Mouse (Mus musculus) 3T3-L1 (cell line): ENCODE data around the gene Krt18.
"Not testable (repeated sequence)": the region's sequence is repeated elsewhere in the genome, so short reads cannot be mapped to it uniquely, and the experiment has no call there.

Experiments used
- DNase-seq: peaks from one replicate; pipeline ENCODE4 v3.0.0-alpha.2; 2015; ENCODE audit warnings: low read depth, low spot score

Krt18 gene

DNA sequence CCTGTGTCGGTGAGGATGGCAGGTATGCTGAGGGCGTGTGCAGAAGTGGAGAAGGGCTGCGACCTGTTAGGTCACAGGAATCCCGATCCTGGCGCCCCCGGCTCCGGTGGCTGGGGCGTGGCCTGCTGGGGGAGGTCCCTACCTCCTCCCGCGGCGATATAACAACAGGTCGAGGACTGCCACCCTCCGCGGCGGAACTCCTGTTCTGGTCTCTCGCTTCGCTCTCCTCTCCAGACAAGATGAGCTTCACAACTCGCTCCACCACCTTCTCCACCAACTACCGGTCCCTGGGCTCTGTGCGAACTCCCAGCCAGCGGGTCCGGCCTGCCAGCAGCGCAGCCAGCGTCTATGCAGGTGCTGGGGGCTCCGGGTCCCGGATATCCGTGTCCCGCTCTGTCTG is at the start of gene Krt18:
TSS of gene Krt18 (plus strand) at position 141 of the 400 bp plus-strand sequence.
- no peak for DNase-seq

DNA sequence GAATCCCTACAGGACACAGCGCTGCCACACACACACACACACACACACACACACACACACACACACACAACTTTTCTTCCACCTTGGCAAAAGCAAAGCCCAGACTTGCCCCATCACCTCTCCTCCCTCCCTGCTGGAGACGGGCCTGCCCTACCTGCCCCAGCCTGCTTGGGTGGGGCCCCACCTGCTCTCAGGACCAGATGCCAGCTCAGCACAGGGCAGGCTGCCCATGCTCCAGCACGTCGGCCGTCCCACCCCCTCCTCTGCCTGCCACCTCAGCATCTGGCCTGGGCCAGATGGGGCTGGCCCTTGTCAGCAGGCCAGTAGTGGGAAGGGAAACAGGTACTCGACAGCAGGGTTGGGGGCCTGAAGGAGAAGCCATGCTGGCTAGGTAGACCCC is 47.1 kb upstream of the Krt18 start:
- DNase-seq = no peak

DNA sequence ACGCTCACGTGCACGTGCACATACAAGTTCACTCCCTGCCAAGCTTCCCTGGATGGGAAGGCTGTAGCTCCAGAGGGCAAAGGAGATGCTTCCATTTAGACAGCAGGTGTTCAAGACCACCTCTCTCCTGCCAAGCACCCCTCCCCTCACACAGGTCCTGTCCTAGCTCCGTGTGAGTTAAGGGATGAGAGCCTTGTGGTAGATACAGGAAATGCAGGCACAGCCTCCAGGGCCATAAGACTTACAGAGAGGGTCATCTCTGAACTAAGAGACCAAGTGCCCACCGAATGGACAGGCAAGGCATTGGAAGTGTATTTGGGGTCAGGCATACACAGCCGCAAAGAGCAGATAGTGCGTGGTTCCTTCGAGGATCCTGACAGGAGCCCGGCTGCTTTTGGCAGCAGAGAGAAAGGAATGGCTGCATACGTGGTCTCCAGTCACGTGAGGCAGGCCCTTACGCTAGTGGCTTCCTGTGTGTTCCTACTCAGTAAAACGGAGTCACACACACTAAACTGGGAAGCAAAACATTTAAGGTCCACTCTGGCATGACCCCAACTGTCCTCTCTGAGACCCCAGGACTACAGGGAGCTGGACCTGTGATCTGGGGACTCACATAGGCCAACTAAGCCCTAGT is 44.5 kb upstream of the Krt18 start:
- no peak for DNase-seq

GRCm38 (mm10) chr15:101983949-101984601 is 43.9 kb upstream of the Krt18 start:
- DNase-seq = peak; percentile 100

DNA sequence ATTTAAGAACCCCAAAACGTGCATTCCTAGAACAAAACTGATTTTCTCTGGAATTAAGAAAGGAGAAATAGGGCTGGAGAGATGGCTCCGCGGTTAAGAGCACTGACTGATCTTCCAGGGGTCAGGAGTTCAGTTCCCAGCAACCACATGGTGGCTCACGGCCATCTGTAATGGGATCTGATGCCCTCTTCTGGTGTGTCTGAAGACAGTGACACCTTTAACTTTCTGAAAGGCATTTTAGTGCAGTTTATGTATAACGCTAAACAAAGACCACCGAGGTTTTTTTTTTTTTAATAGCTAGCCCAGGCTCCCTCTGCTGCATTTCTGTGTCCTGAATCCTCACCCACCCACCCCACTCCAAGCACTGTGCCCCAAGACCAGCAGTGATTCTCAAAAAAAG is 43.2 kb upstream of the Krt18 start:
- DNase-seq = no peak

- peak; percentile 96 for DNase-seq
These were observed 39.9 kb upstream of the Krt18 start for GRCm38 (mm10) chr15:101988119-101988518.

DNA sequence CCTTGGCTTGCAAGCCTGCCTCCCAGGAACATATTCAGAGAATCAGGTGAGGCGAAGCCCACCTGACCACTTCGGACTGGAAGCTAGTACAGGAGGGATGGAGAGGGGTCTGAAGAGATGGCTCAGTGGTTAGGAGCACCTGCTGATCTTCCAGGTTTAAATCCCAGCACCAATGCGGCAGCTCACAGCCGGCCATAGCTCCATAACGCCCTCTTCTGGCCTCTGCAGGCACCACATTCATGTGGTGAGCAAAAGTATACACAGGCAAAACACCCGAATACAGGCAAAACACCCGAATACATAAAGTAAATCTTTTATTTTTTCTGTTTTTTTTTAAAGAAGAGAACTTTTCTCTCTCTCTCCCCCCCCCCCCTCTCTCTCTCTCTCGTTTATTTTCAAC is 39.3 kb upstream of the Krt18 start:
- no peak for DNase-seq

DNA sequence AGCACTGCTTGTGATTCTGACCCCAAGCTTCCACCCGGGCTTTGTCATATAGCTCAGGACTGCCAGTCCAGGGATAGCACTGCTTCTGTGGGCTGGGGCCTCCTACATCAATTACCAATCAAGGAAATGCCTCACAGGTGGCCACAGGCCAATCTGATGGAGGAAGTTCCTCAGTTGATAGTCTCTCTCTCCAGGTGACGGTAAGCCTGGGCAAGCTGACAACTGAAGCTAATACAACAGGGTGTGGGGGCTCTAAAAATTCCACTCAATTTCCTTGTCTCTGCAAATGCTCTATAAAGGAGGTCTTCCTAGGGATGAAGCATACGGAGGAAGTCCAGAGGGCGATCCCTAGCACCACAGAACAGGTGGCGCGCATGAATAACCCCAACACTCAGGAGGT is 37.0 kb upstream of the Krt18 start:
- no peak for DNase-seq

DNA sequence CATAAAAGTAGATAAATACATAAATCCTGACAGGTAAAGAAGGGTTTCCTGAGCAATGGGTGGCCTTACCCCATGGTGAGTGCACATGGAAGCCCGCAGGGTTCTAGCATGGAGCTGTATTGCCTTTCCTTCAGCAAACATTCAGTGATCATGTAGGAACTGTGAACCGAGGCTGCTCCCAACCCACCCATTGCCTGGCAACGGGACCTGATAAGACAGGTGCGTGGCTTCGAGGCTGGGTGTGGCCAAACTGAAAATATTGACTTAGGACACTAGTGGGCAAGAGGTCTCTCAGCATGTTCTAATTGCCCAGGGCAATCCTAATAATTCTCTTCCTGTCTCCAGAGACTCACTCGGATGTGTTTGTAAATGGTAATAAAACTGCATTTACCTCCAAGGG is 33.6 kb upstream of the Krt18 start:
- no peak for DNase-seq

GRCm38 (mm10) chr15:101995484-101996236 is 32.3 kb upstream of the Krt18 start:
- DNase-seq = peak; percentile 64

GRCm38 (mm10) chr15:101996450-101997078 is 31.4 kb upstream of the Krt18 start:
- DNase-seq = not testable (repeated sequence)

DNA sequence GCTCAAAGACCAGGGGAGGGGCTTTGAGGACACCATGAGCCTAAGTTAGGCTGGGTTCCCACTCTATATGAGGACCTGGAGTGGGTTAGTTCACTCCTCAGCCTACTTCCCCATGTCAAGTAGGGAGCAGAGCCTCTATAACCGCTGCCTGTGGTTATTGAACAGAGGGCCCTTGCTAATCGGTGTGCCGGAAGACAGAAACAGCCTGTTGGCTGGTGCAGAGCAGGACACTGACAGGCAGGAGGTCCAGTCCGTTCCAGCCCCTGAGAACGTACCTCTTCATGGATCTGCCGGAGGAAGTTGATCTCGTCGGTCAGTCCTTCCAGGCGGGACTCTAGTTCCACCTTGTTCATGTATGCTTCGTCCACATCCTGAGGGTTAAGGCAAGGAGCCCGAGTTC is 28.8 kb upstream of the Krt18 start:
- no peak for DNase-seq

DNA sequence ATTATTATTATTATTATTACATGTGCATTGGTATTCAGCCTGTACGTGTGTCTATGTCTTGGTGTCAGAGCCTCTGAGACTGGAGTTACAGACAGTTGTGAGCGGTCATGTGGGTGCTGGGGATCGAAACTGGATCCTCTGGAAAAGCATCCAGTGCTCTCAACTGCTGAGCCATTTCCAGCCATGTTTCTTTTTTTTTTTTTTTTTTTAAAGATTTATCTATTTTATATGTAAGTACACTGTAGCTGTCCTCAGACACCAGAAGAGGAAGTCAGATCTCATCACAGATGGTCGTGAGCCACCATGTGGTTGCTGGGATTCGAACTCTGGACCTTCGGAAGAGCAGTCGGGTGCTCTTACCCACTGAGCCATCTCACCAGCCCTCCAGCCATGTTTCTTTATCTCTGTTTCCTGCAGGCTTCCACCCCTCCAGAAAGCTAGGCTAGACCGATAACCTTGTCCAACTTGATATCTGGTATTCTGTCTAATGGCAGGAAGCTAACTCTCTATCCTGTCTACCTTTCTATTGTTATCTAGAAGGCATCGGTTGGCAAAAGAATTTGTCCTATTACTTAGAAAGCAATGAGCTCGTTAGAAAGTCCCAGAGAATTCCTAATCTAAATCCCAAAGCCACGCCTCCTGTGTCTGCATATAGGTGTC is 28.2 kb upstream of the Krt18 start:
- no peak for DNase-seq

DNA sequence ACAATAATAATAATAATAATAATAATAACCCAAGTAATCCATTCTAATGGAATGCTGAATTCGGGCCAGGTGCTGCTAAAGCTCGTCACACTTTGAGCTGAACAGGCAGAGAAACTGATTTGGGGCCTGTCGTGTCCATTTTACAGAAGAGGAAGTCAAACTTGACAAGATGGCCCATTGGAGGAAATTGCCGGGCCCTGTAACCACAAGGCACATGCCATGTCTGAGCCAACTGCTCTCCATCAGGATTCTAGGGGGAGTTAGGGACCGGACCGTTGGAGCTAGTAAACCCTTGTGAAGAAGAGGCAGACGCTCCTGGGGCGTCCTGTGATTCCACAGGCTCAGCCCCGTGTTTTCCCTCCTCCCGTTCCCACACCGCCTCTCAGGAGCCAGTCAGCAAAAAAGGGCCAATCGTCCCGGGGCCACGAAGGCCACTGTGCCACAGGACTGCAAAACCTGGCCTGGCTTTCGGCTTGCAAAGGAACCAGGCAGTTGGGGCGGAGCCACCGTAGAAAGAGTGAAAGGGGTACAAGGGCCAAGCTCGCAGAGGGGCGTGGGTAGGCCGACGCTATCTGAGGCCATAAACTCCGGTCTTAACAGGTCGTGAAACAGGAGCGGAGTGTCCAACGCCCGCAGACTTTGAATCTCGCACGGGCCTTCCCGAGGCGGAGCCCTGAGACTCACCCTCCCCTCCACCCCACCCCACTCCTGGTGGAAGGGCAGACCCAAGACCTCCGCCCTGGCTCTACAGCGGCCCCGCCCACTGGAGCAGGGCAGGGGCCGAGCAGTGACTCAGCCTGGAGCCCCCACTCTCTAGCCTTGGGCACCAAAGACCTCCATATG is 25.1 kb upstream of the Krt18 start:
- DNase-seq = no peak

DNA sequence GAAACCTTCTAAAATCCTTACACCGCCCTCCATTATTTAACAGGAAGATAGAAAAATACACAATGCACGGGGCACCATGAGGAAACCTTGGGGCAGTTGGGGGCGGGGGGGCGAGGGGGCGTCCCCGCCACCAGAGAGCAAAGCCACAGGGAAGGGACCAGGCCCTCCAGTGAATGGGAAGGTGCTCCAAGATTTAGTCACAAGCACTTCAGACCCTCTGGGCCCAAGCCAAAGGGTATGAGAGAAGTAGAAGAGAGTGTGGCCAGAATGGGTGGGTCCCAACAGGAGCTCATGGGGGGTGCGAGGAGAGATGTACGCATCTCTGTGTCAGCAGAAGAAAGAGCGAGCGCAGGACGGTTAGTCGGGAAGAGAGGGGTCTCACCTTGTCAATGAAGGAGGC is 24.5 kb upstream of the Krt18 start:
- DNase-seq = no peak

GRCm38 (mm10) chr15:102004189-102004588 is 23.8 kb upstream of the Krt18 start, which contains the start of gene Krt8:
TSS of gene Krt8 (minus strand) at chr15:102004482.
- no peak for DNase-seq

- DNase-seq = peak; percentile 80
These were observed 22.7 kb upstream of the Krt18 start for GRCm38 (mm10) chr15:102005290-102005689.

DNA sequence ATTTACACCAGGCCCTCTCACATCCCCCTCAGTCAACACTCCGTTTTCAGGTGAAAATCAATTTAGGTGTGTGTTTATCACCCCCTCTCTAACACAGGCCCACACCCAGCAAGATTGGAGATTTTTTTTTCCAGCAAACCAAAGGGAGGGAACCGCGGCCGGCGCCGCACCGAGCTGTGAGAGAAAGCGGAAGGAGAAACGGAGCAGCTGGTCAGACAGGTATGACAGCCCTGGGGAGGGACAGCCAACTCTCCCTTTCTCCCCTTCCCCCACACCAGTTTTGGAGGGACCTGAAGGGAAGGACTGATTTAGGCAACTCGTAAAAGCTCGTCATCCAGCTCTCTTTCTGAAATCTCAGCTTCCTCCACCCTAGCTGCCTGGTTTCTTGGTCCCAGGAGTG is 21.7 kb upstream of the Krt18 start:
- DNase-seq = no peak

DNA sequence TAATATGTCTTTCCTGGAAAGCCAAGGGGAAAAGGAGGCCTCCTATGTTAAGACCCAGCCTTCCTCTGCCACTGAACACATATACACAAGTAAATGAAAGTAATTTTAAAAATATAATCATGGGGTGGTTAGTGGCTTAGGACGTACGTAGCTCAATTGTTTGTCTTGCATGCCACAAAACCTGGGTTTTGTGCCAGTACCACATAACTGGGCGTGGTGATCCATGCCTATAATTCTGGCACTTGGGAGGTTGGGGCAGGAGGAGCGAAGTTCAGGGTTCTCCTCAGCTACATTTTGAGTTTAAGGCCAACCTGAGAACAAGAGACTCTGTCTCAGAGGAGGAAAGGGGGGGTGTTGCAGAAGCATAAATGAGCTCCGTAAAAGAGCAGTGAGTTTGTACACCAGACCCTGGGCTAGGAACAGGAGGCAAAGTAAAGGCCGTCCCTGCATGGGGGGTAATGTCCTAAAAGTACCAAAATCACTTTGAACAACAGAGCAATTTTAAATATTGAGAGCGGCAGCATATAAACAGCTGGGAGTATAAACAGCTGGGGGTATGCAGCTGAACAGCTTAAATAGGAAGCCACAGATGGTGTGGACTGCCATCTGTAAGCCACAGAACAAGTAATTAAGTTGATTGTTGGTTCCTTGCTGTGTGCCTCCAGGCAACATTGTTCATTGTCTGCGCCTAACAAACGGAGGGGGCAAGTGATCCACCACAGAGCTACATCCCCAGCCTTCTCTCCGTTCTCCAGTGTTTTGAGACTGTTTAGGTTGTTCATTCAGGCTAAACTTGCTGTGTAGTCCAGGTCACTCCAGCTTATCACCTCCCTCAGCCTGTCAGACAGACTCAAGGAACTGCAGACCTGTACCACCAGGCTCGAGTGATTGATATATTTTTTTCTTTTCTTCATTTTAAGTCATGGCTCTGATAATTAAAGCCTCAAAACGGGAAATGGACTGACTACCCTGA is 20.6 kb upstream of the Krt18 start:
- DNase-seq = peak; percentile 58
